Mouse (Mus musculus) ES-E14 (cell line): ENCODE results near the gene Hira. TPM values are rescaled to one million over a fixed set of nuclear protein-coding genes. Genes with fewer than 3 reads are reported as not detected.

Experiments used
- DNase-seq: peaks from one replicate; pipeline ENCODE4 v3.0.0-alpha.2; 2013; ENCODE audit warnings: low read depth, low spot score
- H3K27ac ChIP-seq: 2 replicates; pipeline ENCODE4 v1.5.1; 2012; ENCODE audit warnings: low read depth, mild to moderate bottlenecking, low read length, moderate library complexity, mixed read lengths; ENCODE audit not compliant: poor library complexity, insufficient read depth, severe bottlenecking
- H3K36me3 ChIP-seq: 2 replicates; pipeline ENCODE4 v1.6.1; 2012; ENCODE audit warnings: mild to moderate bottlenecking, low read length, moderate library complexity, mixed read lengths; ENCODE audit not compliant: control insufficient read depth, poor library complexity, insufficient read depth, severe bottlenecking
- H3K4me1 ChIP-seq, 2 experiments: fragments of 150-350 bp in 1 of 2; sonication (generic) in 1 of 2; 2 replicates each; pipeline ENCODE4 v1.6.1; 2012; ENCODE audit warnings: low read length in 2 of 2, mild to moderate bottlenecking in 1 of 2, mixed read lengths in 1 of 2; ENCODE audit not compliant: control insufficient read depth in 2 of 2, insufficient read depth in 2 of 2, poor library complexity in 1 of 2
- H3K4me3 ChIP-seq, 2 experiments: fragments of 150-350 bp in 1 of 2; sonication (generic) in 1 of 2; 2 replicates each; pipeline ENCODE4 v1.5.1; 2012; ENCODE audit warnings: low read length in 2 of 2, low read depth in 1 of 2, mild to moderate bottlenecking in 1 of 2, mixed read lengths in 1 of 2; ENCODE audit not compliant: insufficient read depth in 1 of 2, poor library complexity in 1 of 2, severe bottlenecking in 1 of 2
- H3K9ac ChIP-seq: 2 replicates; pipeline ENCODE4 v1.6.1; 2012; ENCODE audit warnings: low read depth, mild to moderate bottlenecking, low read length, mixed read lengths; ENCODE audit not compliant: poor library complexity, insufficient read depth, severe bottlenecking
- H3K9me3 ChIP-seq: fragments of 150-350 bp; sonication (generic); 2 replicates; pipeline ENCODE4 v1.6.1; 2012; ENCODE audit warnings: low read depth, mild to moderate bottlenecking, low read length; ENCODE audit not compliant: control insufficient read depth, insufficient read depth
- CHD2 ChIP-seq: IDR thresholded peaks from 2 replicates; pipeline ENCODE4 v1.6.1; 2014; ENCODE audit warnings: mild to moderate bottlenecking, low read depth, low read length, inconsistent platforms
- HCFC1 ChIP-seq: IDR thresholded peaks from 2 replicates; pipeline ENCODE4 v1.6.1; 2012; ENCODE audit warnings: low read length, inconsistent platforms, borderline replicate concordance; ENCODE audit not compliant: insufficient read depth
- MAFK ChIP-seq: IDR thresholded peaks from 2 replicates; pipeline ENCODE4 v1.6.1; 2014; ENCODE audit warnings: mild to moderate bottlenecking, low read depth, low read length, inconsistent platforms; ENCODE audit not compliant: insufficient read depth
- ZC3H11A ChIP-seq: IDR thresholded peaks from 2 replicates; pipeline ENCODE4 v1.6.1; 2012; ENCODE audit warnings: low read depth, mild to moderate bottlenecking, inconsistent platforms, low read length, borderline replicate concordance
- ZNF384 ChIP-seq: IDR thresholded peaks from 2 replicates; pipeline ENCODE4 v1.6.1; 2012; ENCODE audit warnings: low read depth, low read length, inconsistent platforms
- in situ Hi-C, 2 experiments: fragments of 600-800 bp; cut with MboI; formaldehyde crosslinking; loops; one replicate each; pipeline ENCODE4 v1.15.1; 2025; ENCODE audit warnings: low sequenced_read_pairs in 2 of 2, inconsistent platforms in 1 of 2; ENCODE audit not compliant: unreplicated experiment in 2 of 2
- total RNA-seq: library from RNA; depleted of rRNA; stranded (reverse); fragments of 300-350 nt; gene quantifications from 2 replicates; pipeline ENCODE4 v1.2.3, GENCODE M21; 2012

Hira gene
- total RNA-seq, 1 experiment = 58.2 TPM

DNA sequence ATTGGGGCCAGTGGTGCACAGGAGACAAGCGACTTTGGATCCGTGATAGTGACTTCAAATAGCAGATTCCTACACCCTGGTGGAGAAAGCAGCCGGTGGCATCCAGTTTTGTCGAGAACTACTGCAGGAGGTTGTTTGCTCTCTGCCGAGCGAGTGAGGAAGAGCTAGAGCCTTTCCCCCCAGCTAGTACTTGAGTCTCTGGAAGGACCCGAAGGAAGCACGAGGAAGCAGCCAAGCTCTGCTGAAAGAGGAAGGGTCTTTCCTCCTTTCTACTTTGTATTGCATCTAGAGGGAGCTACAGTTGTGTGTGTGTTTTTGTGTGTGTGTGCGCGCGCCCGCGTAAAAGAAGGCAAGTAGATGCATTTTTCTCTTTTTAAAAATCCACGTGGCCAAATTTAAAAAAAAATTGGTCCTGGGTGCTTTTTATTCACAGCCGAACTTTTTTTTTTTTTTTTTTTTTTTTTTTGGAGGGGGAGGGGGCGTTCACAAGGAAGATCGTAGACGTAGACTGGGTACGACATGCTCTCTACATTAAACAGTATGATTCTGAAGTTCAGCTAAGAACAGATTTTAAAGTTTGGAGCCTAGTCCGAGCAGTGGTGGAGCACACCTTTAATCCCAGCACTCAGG is 1.4 kb downstream of the Hira start:
- Histone ChIP-seq H3K9ac (peak overlapping the region; percentile 99), H3K9me3 (no peaks in the 10 kb centered on the region), H3K36me3 (peaks cover 6% of the 10 kb centered on the region), H3K4me3 (peak overlapping the region; percentile 82 to 93), H3K27ac (peak overlapping the region; percentile 94), H3K4me1 (no peaks in the 10 kb centered on the region; a peak in 1 of 4 replicates)
- TF ChIP-seq ZC3H11A (no peak), ZNF384 (peak; percentile 92)
- in situ Hi-C loops = no loop called here
- DNase-seq = no peak

DNA sequence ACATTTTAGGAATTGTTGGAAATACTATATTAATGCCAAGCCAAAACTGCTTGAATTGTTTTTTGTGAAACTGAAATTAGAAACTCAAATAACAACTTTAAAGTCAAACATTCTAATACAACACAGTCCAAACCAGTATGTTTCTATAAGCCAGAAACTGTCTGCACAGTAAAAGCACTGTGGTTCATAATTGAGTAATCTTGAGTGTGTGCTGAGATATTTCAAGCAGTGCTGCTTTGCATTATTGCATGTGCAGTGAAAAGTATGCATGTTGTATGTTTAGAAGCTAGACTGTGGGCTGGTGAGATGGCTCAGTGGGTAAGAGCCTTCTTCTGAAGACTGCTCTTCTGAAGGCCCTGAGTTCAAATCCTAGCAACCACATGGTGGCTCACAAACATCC is 7.2 kb downstream of the Hira start:
- H3K27ac ChIP-seq = no peak overlapping the region
- no peaks in the 10 kb centered on the region; the same call in 1 of the 2 replicates for H3K36me3 ChIP-seq
- no peak for TF ChIP-seq ZC3H11A
- no peak for TF ChIP-seq CHD2
- no peak for TF ChIP-seq HCFC1
- no peaks in the 10 kb centered on the region for H3K9me3 ChIP-seq
- in situ Hi-C loops = no loop called here
- H3K4me3 ChIP-seq = no peak overlapping the region
- H3K9ac ChIP-seq = no peak overlapping the region
- DNase-seq = no peak
- no peaks in the 10 kb centered on the region for H3K4me1 ChIP-seq

- Histone ChIP-seq H3K4me3 (no peak overlapping the region), H3K27ac (no peak overlapping the region), H3K4me1 (peaks cover 0 to 5% of the 10 kb centered on the region in 2 experiments; a peak in 2 of 4 replicates), H3K9me3 (no peaks in the 10 kb centered on the region), H3K9ac (no peak overlapping the region), H3K36me3 (peaks cover 11% of the 10 kb centered on the region)
- TF ChIP-seq MAFK (no peak), HCFC1 (no peak), ZC3H11A (no peak), ZNF384 (no peak), CHD2 (no peak)
- DNase-seq = no peak
- in situ Hi-C loops = no loop called here
Measured at GRCm38 (mm10) chr16:18893840-18894372, 17.1 kb downstream of the Hira start.

GRCm38 (mm10) chr16:18895249-18895648 is 18.4 kb downstream of the Hira start:
- Histone ChIP-seq H3K4me3 (no peak overlapping the region), H3K36me3 (peaks cover 15% of the 10 kb centered on the region), H3K9me3 (no peaks in the 10 kb centered on the region), H3K9ac (no peak overlapping the region), H3K27ac (no peak overlapping the region), H3K4me1 (peaks cover 0 to 5% of the 10 kb centered on the region in 2 experiments; a peak in 2 of 4 replicates)
- in situ Hi-C loops = no loop called here
- DNase-seq = no peak
- no peak for TF ChIP-seq ZNF384
- no peak for TF ChIP-seq MAFK
- no peak for TF ChIP-seq ZC3H11A
- no peak for TF ChIP-seq CHD2
- TF ChIP-seq HCFC1 = no peak

- in situ Hi-C loops = no loop called here
- no peak overlapping the region for H3K4me3 ChIP-seq
- TF ChIP-seq HCFC1 (no peak), MAFK (no peak), ZC3H11A (no peak), CHD2 (no peak), ZNF384 (no peak)
- H3K9ac ChIP-seq = no peak overlapping the region
- DNase-seq = no peak
- H3K36me3 ChIP-seq = peaks cover 18% of the 10 kb centered on the region
- H3K4me1 ChIP-seq = peaks cover 0 to 5% of the 10 kb centered on the region in 2 experiments; a peak in 2 of 4 replicates
- H3K27ac ChIP-seq = no peak overlapping the region
- no peaks in the 10 kb centered on the region for H3K9me3 ChIP-seq
Measured at GRCm38 (mm10) chr16:18896429-18896828, 19.6 kb downstream of the Hira start.
